Mouse (Mus musculus) limb, embryonic 10.5 days (tissue): ENCODE measurements around the gene Cdc34b. TPM values are rescaled to one million over a fixed set of nuclear protein-coding genes. Genes with fewer than 3 reads are reported as not detected.

ENCODE experiments used
- DNase-seq: peaks from one replicate; pipeline ENCODE4 v3.0.0-alpha.2; 2017; ENCODE audit warnings: low spot score
- H3K27ac ChIP-seq: fragments of 300-500 bp; sonication (generic); 2 replicates; pipeline ENCODE4 v1.5.1; 2016; ENCODE audit warnings: mild to moderate bottlenecking
- H3K27me3 ChIP-seq: fragments of 300-500 bp; sonication (generic); 2 replicates; pipeline ENCODE4 v1.6.1; 2016; ENCODE audit warnings: low read depth, mild to moderate bottlenecking; ENCODE audit not compliant: poor library complexity, severe bottlenecking
- H3K36me3 ChIP-seq: fragments of 300-500 bp; sonication (generic); 2 replicates; pipeline ENCODE4 v1.6.1; 2016; ENCODE audit warnings: mild to moderate bottlenecking, moderate library complexity
- H3K4me1 ChIP-seq: fragments of 300-500 bp; sonication (generic); 2 replicates; pipeline ENCODE4 v1.6.1; 2016
- H3K4me3 ChIP-seq: fragments of 300-500 bp; sonication (generic); 2 replicates; pipeline ENCODE4 v1.5.1; 2016; ENCODE audit warnings: mild to moderate bottlenecking, moderate library complexity
- H3K9me3 ChIP-seq: fragments of 300-500 bp; sonication (generic); replicated peaks from 2 replicates; pipeline ENCODE4 v1.6.1; 2016; ENCODE audit warnings: mild to moderate bottlenecking
- WGBS: fragments of 180-500 bp; shearing (Covaris S2); methylation state at CpG from one replicate; pipeline ENCODE4 v1.1.7; 2016; 5-methylcytosine and 5-hydroxymethylcytosine counted together
- polyA plus RNA-seq: library from polyadenylated mRNA; unstranded; fragments of >200 nt; fragmentation: Nextera tagmentation; extraction: Ambion mirVana; gene quantifications from 2 replicates; pipeline ENCODE4 v1.2.1, GENCODE M21; 2016

The Cdc34b gene
- polyA plus RNA-seq, 1 experiment from 2014 or later: 0.20 TPM

DNA sequence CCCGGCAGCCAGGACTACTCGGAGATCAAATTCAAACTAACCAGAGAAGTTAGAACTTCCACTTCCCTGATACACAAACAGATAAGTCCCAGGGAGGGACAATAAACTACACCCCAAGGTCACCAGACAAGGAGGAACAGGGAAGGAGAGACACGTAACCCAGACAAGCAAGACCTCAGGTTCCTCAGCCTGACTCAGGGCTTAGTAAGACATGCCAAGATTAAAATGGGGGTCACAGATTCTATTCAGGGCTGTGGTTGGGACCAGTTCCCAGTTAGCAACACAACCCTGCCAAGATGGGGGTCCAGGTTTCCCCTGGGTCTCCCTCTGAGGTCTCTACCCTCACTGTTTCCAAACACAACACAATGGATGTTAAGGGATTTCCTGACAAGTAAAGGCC is 18.8 kb downstream of the Cdc34b start:
- Histone ChIP-seq H3K4me3 (no peak overlapping the region), H3K27ac (no peak overlapping the region), H3K36me3 (no peaks in the 10 kb centered on the region), H3K4me1 (no peaks in the 10 kb centered on the region), H3K9me3 (no peaks in the 10 kb centered on the region), H3K27me3 (no peaks in the 10 kb centered on the region)
- no peak for DNase-seq
- 85% methylated on average over 3 of the region's 3 CpGs for WGBS

DNA sequence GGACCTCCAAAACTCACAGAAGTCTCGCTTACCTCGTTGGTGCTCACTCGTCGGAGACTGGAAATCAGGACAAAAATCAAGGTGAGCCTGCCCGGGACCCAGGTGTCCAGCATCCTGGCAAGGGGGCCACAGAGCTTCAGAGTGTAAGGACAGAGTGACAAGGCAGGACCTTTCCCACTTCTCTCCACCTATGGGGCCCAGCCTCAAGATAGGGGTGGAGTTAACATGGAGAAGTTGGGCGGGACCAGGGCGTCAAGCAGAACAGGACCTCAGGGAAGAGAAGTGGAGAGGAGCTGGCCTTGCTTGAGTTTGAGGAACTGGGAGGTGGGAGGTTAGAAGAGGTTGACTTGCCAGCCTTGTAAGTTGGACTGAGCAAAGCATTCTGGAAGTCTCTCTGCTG is 19.2 kb downstream of the Cdc34b start:
- WGBS: 78% methylated on average over 7 of the region's 7 CpGs
- H3K4me1 ChIP-seq: no peaks in the 10 kb centered on the region
- no peaks in the 10 kb centered on the region for H3K9me3 ChIP-seq
- DNase-seq: no peak
- H3K36me3 ChIP-seq: no peaks in the 10 kb centered on the region
- no peak overlapping the region for H3K4me3 ChIP-seq
- H3K27ac ChIP-seq: no peak overlapping the region
- H3K27me3 ChIP-seq: no peaks in the 10 kb centered on the region

DNA sequence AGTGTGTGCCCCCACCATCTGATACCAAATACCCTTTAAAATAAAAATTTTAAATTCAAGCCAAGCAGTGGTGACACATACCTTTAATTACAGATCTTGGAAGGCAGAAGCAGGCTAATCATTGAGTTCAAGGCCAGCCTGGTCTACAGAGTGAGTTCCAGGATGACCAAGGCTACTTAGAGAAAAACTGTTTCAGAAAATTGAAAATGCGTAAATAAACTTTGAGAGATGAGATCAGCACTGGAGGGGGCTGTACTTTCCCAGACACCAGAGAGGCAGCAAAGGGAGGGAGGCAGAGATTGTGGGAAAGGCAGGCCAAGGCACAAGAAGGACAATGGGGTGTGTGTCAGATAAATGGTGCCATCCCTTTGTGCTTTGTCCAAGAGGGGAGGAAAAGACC is 20.7 kb downstream of the Cdc34b start:
- Histone ChIP-seq H3K4me1 (no peaks in the 10 kb centered on the region), H3K9me3 (no peaks in the 10 kb centered on the region), H3K36me3 (no peaks in the 10 kb centered on the region), H3K4me3 (no peak overlapping the region), H3K27ac (no peak overlapping the region), H3K27me3 (no peaks in the 10 kb centered on the region)
- no peak for DNase-seq
- WGBS: 87% methylated on average over 1 of the region's 1 CpGs

DNA sequence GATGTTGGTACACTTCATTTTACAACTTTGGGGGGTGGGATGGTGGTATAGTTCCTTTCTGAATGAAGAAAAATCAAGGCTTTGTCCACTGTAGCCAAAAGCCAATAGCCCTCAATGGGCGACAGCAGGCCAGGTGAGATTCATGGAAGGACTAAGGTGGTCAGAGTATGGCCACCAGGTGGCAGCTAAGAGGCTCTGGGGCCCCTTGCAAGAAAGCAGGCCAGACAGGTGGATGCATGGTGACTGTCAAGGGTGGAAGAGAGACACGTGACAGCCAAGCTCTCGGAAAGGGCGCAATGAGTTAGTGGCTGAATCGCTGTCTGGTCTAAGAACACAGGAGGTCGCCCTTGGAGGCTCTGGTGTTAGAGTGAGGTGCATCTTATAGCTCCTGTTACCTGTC is 21.2 kb downstream of the Cdc34b start:
- Histone ChIP-seq H3K36me3 (no peaks in the 10 kb centered on the region), H3K4me1 (no peaks in the 10 kb centered on the region), H3K4me3 (no peak overlapping the region), H3K27me3 (no peaks in the 10 kb centered on the region), H3K27ac (no peak overlapping the region), H3K9me3 (no peaks in the 10 kb centered on the region)
- no peak for DNase-seq
- 28% methylated on average over 6 of the region's 6 CpGs for WGBS

DNA sequence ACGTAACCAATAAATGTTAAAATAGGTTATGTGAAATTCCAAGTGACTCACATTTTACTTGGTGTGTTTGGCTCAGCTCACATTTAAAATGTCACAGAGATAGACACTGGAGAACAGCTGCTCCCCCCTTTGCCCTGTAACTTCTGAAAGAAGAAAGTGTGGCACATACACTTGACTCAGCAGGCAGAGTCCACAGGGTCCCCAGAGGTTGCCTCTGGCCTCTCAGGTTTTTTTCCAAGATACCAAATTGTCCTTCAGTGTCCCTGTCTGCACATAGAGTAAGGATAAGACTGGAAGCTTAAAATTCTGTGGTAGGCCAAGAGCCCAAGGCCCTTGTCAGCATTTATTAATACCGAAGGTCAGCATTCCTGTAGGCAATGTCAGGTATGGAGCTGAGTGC is 25.7 kb downstream of the Cdc34b start:
- H3K4me3 ChIP-seq: no peak overlapping the region
- WGBS: 99% methylated on average over 2 of the region's 2 CpGs
- H3K4me1 ChIP-seq: no peaks in the 10 kb centered on the region
- DNase-seq: no peak
- no peaks in the 10 kb centered on the region for H3K36me3 ChIP-seq
- no peaks in the 10 kb centered on the region for H3K9me3 ChIP-seq
- H3K27me3 ChIP-seq: no peaks in the 10 kb centered on the region
- no peak overlapping the region for H3K27ac ChIP-seq

DNA sequence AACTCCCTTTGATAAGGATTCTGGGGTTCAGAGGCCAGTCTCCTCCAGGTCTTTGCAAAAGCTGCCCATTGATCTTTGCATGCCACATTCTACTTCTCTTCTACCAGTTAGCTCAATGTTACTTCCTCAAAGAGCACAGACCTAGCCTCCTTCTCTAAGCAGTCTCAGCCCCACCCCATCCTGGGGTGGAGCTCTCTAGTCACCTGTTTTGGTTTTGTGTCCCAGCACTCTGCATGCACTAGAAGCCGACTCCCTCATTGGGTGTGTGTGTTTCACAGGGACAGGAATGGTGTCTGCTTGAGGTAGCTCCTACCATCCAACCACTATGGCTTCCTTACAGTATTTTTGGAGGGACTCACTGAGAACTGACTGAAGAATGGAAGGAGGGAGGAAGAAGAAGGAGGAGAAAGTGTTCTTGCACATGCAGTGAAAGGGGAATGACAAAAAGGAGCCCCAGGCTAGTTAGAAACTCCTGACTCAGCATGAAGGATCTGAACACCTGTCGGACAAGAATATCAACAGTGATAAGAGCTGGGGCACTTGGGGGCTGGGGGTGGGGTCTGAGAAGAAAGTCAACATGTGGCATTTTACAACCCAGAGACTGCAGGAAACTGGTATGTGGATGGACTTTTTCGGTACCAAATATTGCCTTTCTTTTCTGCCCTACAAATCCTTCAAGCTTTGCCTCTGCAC is 30.9 kb downstream of the Cdc34b start:
- H3K4me1 ChIP-seq: no peaks in the 10 kb centered on the region
- DNase-seq: no peak
- H3K27ac ChIP-seq: no peak overlapping the region
- no peaks in the 10 kb centered on the region for H3K27me3 ChIP-seq
- H3K4me3 ChIP-seq: no peak overlapping the region
- H3K9me3 ChIP-seq: no peaks in the 10 kb centered on the region
- H3K36me3 ChIP-seq: no peaks in the 10 kb centered on the region
- WGBS: 79% methylated on average over 3 of the region's 3 CpGs

DNA sequence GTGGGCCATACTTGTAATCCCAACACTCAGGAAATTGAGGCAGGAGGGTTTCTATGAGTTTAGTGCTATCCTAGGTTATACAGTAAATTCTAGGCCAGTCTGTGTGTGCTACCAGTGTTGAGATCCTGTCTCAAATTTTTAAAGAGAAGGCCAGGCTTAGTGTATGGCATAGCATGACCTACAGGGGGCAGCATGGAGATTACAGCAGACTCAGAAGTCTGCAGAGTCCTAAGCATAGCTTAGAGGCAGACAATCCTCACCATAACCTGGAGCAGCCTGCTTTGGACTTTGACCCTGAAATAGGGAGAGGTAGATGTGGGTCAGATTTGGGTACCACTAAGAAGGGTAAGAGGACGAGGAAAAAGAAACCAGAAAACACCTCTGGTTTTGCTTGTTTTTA is 32.3 kb downstream of the Cdc34b start:
- Histone ChIP-seq H3K9me3 (no peaks in the 10 kb centered on the region), H3K27me3 (no peaks in the 10 kb centered on the region), H3K4me1 (no peaks in the 10 kb centered on the region), H3K27ac (no peak overlapping the region), H3K4me3 (no peak overlapping the region), H3K36me3 (no peaks in the 10 kb centered on the region)
- 78% methylated on average over 1 of the region's 1 CpGs for WGBS
- peak; percentile 35 for DNase-seq

DNA sequence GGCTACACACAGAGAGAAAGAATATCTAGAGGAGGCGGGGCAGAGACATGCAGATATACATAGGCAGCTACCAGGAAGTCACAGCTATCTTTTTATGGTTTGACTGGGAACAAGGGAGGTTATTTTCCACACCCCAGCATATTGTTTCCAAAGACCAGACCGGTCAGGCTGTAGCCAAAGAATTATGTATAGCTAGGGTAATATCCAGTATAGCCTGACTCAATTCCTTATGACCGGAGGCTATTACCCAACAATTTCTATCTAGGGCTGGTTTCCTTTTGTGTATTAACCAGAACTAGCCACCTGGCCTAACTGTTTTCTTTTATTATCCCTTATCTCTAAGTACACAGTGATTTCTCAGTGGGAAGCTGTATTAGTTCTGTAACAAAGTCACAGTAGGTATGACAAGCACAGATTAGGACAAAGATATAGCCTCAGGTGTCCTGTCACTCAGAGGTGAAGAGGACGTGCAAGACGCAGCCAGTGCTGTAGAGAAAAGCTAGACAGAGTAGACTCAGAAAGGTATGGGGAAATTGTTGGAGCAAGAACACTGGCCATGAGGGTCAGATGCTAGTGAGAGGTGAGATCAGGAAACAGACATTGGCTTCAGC is 33.4 kb downstream of the Cdc34b start:
- WGBS: 91% methylated on average over 5 of the region's 5 CpGs

DNA sequence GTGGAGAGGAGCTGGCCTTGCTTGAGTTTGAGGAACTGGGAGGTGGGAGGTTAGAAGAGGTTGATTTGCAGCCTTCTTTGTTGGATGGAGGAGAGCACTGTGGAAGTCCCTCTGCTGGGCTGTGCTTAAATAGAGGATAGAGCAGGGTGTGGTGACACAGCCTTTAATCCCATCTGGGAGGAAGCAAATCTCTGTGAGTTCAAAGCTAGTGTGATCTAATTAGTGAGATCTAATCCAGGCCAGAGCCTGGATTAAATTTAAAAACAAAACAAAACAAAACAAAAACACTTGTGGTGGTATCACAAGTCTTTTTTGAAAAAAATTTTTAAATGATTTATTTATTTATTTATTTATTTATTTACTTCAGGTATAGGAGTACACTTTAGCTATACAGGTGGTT is 41.0 kb downstream of the Cdc34b start, which contains the start of gene Tmem92:
Gene Tmem92 (minus strand): TSS at position 101 of the 400 bp plus-strand sequence.
- DNase-seq: no peak
- Histone ChIP-seq H3K36me3 (no peaks in the 10 kb centered on the region), H3K4me1 (no peaks in the 10 kb centered on the region; the same call in 1 of the 2 replicates), H3K9me3 (no peaks in the 10 kb centered on the region), H3K27me3 (no peaks in the 10 kb centered on the region), H3K4me3 (no peak within 1 kb of the TSS), H3K27ac (no peak within 1 kb of the TSS)

More for the DNA sequence above, 33.4 kb downstream of the Cdc34b start:
- no peaks in the 10 kb centered on the region; the same call in 1 of the 2 replicates for H3K4me1 ChIP-seq
- no peak overlapping the region for H3K4me3 ChIP-seq
- H3K36me3 ChIP-seq: no peaks in the 10 kb centered on the region
- no peak for DNase-seq
- H3K9me3 ChIP-seq: no peaks in the 10 kb centered on the region
- no peak overlapping the region for H3K27ac ChIP-seq
- no peaks in the 10 kb centered on the region for H3K27me3 ChIP-seq

DNA sequence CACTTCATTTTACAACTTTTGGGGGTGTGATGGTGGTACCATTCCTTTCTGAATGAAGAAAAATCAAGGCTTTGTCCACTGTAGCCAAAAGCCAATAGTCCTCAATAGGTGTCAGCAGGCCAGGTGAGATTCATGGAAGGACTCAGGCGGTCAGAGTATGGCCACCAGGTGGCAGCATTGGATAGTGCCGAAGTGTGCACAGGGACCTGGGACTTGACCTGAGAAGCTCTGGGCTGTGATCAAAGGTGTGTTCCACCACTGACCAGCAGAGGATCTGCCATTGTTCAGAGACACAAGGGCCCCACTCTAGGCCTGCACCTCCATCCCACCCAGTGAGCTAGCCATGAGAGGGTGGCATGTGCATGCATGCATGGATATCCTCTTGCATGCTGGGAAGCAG is 43.7 kb downstream of the Cdc34b start:
- 4% methylated on average over 2 of the region's 2 CpGs for WGBS
- no peaks in the 10 kb centered on the region for H3K4me1 ChIP-seq
- no peaks in the 10 kb centered on the region for H3K27me3 ChIP-seq
- no peak overlapping the region for H3K27ac ChIP-seq
- no peaks in the 10 kb centered on the region for H3K9me3 ChIP-seq
- H3K4me3 ChIP-seq: no peak overlapping the region
- DNase-seq: peak; percentile 80
- no peaks in the 10 kb centered on the region for H3K36me3 ChIP-seq

DNA sequence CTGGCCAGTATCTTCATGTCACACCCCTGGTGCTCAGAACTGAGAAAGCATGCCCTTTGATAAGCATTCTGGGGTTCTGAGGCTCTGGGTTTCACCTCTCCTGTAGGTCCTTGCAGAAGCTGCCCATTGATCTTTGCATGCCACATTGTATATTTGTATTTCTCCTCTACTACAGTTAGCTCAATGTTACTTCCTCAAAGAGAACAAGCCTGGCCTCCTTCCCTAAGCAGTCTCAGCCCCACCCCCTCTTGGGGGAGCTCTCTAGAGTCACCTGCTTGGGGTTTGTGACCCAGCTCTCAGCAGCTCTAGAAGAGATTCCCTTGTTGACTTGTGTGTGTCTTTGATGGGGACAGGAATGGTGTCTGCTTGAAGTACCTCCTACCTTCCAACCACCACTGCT is 50.1 kb downstream of the Cdc34b start:
- Histone ChIP-seq H3K36me3 (no peaks in the 10 kb centered on the region), H3K9me3 (no peaks in the 10 kb centered on the region), H3K4me1 (no peaks in the 10 kb centered on the region), H3K27ac (no peak overlapping the region), H3K4me3 (no peak overlapping the region), H3K27me3 (no peaks in the 10 kb centered on the region)
- DNase-seq: no peak
